Mouse (Mus musculus) liver, embryonic 12.5 days (tissue): Measurements from ENCODE around the gene Gata3. TPM values are rescaled to one million over a fixed set of nuclear protein-coding genes. Genes with fewer than 3 reads are reported as not detected.

Source experiments
- ATAC-seq: fragments of 200-750 bp; cut with Nextera tagmentation; 2 replicates; pipeline ENCODE4 v1.8.0; 2017; ENCODE audit warnings: moderate number of reproducible peaks, mild to moderate bottlenecking, moderate library complexity
- H3K27ac ChIP-seq: fragments of 300-500 bp; sonication (generic); 2 replicates; pipeline ENCODE4 v1.5.1; 2016; ENCODE audit warnings: mild to moderate bottlenecking
- H3K27me3 ChIP-seq: fragments of 300-500 bp; sonication (generic); replicated peaks from 2 replicates; pipeline ENCODE4 v1.6.1; 2016; ENCODE audit warnings: mild to moderate bottlenecking, moderate library complexity
- H3K36me3 ChIP-seq: fragments of 300-500 bp; sonication (generic); 2 replicates; pipeline ENCODE4 v1.6.1; 2016; ENCODE audit warnings: mild to moderate bottlenecking, moderate library complexity
- H3K4me1 ChIP-seq: fragments of 300-500 bp; sonication (generic); 2 replicates; pipeline ENCODE4 v1.6.1; 2016
- H3K4me2 ChIP-seq: fragments of 300-500 bp; sonication (generic); 2 replicates; pipeline ENCODE4 v1.6.1; 2016; ENCODE audit warnings: mild to moderate bottlenecking, moderate library complexity
- H3K4me3 ChIP-seq: fragments of 300-500 bp; sonication (generic); 2 replicates; pipeline ENCODE4 v1.5.1; 2016; ENCODE audit warnings: mild to moderate bottlenecking, moderate library complexity
- H3K9ac ChIP-seq: fragments of 300-500 bp; sonication (generic); 2 replicates; pipeline ENCODE4 v1.6.1; 2016; ENCODE audit warnings: mild to moderate bottlenecking, moderate library complexity
- H3K9me3 ChIP-seq: fragments of 300-500 bp; sonication (generic); replicated peaks from 2 replicates; pipeline ENCODE4 v1.6.1; 2016; ENCODE audit warnings: mild to moderate bottlenecking, moderate library complexity
- WGBS: fragments of 180-500 bp; shearing (Covaris S2); methylation state at CpG from one replicate; pipeline ENCODE4 v1.1.7; 2016; ENCODE audit not compliant: insufficient replicate concordance; 5-methylcytosine and 5-hydroxymethylcytosine counted together
- polyA plus RNA-seq: library from polyadenylated mRNA; unstranded; fragments of >200 nt; fragmentation: Nextera tagmentation; extraction: Ambion mirVana; gene quantifications from 2 replicates; pipeline ENCODE4 v1.2.1, GENCODE M21; 2016

Gene Gata3
- polyA plus RNA-seq, 1 experiment from 2014 or later: 2.1 TPM

DNA sequence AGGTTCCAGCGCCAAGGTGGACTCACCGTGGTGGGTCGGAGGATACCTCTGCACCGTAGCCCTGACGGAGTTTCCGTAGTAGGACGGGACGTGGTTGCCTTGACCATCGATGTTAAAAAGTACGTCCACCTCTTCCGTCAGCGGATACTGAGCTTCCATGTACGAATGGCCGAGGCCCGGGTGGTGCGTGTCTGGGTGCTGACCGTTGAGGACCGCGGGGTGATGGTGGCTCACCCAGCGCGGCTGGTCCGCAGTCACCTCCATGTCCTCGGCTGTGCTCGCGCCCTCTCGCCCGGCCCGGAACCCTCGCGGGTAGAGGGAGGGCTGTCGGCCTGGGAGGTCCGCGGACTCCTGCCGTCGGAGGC, 12.5 kb downstream of the Gata3 start:
- Histone ChIP-seq H3K4me2 (peak overlapping the region; percentile 85), H3K9ac (0 out of 2 replicates have a peak overlapping the region, but pooled peaks have one; percentile 46), H3K4me1 (peaks cover 30% of the 10 kb centered on the region; the same call in 1 of the 2 replicates), H3K36me3 (no peaks in the 10 kb centered on the region), H3K9me3 (no peaks in the 10 kb centered on the region), H3K27me3 (peaks cover 100% of the 10 kb centered on the region), H3K4me3 (peak overlapping the region; percentile 57), H3K27ac (no peak overlapping the region)
- ATAC-seq: no peak
- WGBS: under 1% methylated on average over 35 of the region's 35 CpGs

DNA sequence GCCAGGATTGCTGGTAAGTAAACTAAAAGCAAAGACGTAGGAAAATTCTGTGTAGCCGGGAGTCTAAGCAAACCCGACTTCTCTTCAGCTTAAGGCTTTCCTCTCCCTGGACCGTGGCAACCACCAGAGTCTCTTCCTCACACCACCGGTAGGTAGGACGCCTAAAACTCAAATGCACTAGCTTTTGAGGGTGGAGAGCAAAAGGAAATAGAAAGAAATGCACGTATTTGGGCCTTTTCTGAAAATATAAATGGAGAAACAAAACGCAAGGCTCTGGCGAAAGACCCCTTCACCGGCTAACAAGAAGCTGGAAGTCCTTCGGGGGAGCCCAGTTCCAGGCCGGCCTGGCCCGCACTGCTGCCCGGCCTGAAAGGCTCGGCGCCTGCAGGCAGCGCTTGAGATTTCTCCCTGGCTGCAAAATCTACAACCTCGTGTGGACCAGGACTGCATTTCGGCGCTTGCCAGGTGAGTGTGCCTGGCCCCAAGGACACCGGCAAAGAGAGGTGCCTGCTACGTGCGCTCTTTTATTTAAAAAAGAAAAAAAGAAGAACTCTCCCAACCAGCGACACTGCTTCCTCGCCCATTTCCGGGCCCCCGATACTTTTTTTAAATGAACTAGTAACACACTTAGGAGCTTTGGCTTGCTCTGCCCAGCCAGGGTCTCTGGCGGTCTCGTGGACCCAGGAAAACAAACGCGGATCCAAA, 13.1 kb downstream of the Gata3 start:
- Histone ChIP-seq H3K27ac (no peak overlapping the region), H3K4me2 (peak overlapping the region; percentile 85), H3K27me3 (peaks cover 100% of the 10 kb centered on the region), H3K4me3 (peak overlapping the region; percentile 57), H3K9me3 (no peaks in the 10 kb centered on the region), H3K9ac (peak overlapping the region; percentile 46; the same call in 1 of the 2 replicates), H3K4me1 (peaks cover 31% of the 10 kb centered on the region; the same call in 1 of the 2 replicates), H3K36me3 (no peaks in the 10 kb centered on the region)
- WGBS: 4% methylated on average over 31 of the region's 31 CpGs
- ATAC-seq: no peak

DNA sequence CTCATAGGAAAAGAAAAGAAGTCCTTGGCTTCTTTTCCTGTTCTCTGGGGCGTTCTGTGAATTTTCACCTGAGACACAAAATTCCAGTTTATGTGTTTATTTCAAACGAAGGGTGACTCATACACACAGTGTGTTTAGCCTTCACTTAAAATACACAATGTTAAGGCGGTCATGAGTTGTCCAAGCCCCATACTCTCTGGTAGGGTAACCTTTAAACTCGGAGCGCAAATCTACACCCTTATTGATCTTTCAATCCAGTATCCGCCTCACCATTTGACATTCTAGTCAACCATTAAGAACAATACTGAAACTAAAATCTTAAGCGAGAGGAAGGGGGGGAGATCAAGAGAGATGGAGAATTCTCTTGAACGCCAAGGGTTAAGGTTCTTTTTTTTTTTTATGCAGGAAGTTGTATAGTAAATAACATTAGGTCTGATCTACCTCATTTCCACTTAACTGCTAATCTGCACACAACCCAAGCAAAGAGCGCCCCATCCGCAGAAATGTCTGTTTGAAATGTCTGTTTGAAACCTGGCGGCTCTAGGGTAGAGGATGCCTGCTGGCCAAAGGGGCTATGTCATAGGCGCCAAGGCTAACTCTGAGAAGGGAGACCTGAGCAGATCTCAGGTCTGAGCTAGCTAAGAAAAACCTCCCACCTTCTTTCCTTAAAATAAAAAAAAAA, 14.0 kb downstream of the Gata3 start:
- Histone ChIP-seq H3K9ac (no peak overlapping the region), H3K4me2 (peak overlapping the region; percentile 85), H3K4me3 (peak overlapping the region; percentile 11; the same call in 1 of the 2 replicates), H3K27me3 (peaks cover 100% of the 10 kb centered on the region), H3K4me1 (peaks cover 31% of the 10 kb centered on the region; the same call in 1 of the 2 replicates), H3K9me3 (no peaks in the 10 kb centered on the region), H3K36me3 (no peaks in the 10 kb centered on the region), H3K27ac (no peak overlapping the region)
- ATAC-seq: no peak
- 40% methylated on average over 12 of the region's 12 CpGs for WGBS

DNA sequence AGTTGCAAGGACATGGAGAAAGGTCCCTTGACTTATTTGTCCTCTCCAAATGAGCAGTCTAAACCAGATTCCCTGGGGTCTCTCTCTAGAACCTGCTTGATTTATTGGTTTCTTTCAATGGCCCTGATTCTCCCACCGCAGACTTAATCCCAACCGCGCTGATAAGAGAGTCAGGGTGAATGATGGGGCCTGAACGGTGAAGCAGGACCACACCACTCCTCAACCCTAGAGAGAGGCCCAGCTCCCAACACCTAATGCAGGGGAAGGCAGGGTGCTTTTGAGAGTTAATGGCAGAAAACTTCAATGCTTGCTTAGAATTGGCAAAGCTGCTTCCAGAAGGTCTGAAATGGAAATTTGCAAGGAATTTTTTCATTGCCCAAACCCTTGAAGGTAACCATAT, 14.6 kb downstream of the Gata3 start:
- Histone ChIP-seq H3K4me3 (no peak overlapping the region), H3K4me1 (peaks cover 32% of the 10 kb centered on the region; the same call in 1 of the 2 replicates), H3K36me3 (no peaks in the 10 kb centered on the region), H3K4me2 (peak overlapping the region; percentile 11; the same call in 1 of the 2 replicates), H3K27ac (no peak overlapping the region), H3K27me3 (peaks cover 97% of the 10 kb centered on the region), H3K9ac (no peak overlapping the region), H3K9me3 (no peaks in the 10 kb centered on the region)
- 14% methylated on average over 4 of the region's 4 CpGs for WGBS
- no peak for ATAC-seq

DNA sequence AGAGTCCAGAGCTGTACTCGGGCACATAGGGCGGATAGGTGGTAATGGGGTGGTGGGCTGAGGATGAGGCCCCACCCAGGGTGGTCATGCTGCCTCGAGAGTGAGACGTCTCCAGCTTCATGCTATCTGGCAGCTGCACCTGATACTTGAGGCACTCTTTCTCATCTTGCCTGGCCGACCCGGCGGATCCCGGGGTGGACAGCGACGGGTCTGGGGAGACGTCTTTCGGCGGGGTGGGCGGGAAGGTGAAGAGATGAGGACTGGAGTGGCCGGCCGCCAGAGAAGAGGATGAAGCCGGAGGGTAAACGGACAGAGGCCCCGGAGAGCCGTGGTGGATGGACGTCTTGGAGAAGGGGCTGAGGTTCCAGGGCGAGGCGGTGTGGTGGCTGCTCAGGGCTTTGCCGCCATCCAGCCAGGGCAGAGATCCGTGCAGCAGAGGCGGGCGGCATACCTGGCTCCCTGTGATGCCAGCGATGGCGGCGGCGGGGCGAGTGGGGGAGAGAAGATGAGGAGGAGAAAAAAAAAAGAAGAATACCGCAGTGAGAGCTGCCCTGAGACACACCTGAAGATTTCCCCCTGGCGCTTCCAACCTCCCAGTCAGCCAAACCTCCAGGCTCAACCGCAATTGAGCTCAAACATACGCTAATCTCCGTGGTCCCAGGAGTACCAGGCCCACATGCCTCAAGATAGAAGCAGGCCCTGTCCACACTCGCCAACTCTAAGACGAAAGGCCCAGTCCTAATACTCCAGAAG, 15.2 kb downstream of the Gata3 start:
- no peak for ATAC-seq
- H3K4me3 ChIP-seq: no peak overlapping the region
- no peak overlapping the region for H3K27ac ChIP-seq
- H3K4me1 ChIP-seq: peaks cover 28% of the 10 kb centered on the region; the same call in 1 of the 2 replicates
- WGBS: 33% methylated on average over 39 of the region's 39 CpGs
- H3K27me3 ChIP-seq: peaks cover 97% of the 10 kb centered on the region
- no peak overlapping the region for H3K9ac ChIP-seq
- H3K9me3 ChIP-seq: no peaks in the 10 kb centered on the region
- H3K4me2 ChIP-seq: peak overlapping the region; percentile 11
- no peaks in the 10 kb centered on the region for H3K36me3 ChIP-seq

DNA sequence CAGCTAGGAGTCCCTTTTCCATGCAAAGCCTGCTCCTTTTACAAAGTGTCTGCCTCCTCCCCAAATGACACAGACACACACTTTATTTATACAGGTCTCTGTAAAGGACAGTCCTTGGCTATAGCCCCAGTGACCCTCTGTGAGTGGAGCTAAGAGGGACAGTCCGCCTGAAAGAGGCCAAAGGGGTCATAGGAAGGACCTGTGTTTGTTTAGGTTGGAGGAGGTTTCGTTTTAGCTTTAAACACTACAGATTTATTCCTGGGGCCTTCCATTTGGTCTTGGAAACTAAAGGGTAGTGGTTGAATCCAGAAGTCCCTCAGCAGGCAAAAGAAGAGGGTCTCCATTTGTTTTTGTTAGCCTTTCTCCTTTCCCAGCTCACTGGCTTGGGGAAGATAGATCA, 16.1 kb downstream of the Gata3 start:
- Histone ChIP-seq H3K9ac (no peak overlapping the region), H3K4me1 (peaks cover 27% of the 10 kb centered on the region; the same call in 1 of the 2 replicates), H3K4me3 (no peak overlapping the region)

DNA sequence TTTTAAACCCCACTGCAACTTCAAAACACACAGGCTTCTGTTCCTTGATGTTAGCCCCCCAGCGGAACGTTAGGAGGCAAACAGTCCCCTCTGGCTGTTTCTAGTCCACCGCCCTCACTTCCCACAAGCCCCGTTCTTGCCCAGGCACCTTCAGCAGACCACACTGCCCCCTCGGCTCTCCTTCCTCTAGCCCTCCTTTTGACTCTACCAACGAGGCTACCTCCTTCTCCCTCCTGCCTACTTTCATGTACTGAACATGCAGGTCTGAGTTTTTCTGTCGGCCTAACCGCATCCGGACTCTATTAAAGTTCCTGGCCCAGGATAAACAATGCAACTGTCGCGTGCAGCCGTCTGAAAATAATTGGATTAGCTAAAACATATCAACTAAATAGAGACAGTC, 17.2 kb downstream of the Gata3 start:
- H3K9ac ChIP-seq: no peak overlapping the region
- H3K4me2 ChIP-seq: 0 out of 2 replicates have a peak overlapping the region, but pooled peaks have one; percentile 7
- ATAC-seq: no peak
- H3K36me3 ChIP-seq: no peaks in the 10 kb centered on the region
- H3K27ac ChIP-seq: no peak overlapping the region
- H3K4me1 ChIP-seq: 0 out of 2 replicates have a peak, but pooled peaks cover 21% of the 10 kb centered on the region
- H3K9me3 ChIP-seq: no peaks in the 10 kb centered on the region
- H3K4me3 ChIP-seq: no peak overlapping the region
- H3K27me3 ChIP-seq: peaks cover 93% of the 10 kb centered on the region
- WGBS: 19% methylated on average over 12 of the region's 12 CpGs

More for the DNA sequence above, 16.1 kb downstream of the Gata3 start:
- Histone ChIP-seq H3K4me2 (no peak overlapping the region), H3K9me3 (no peaks in the 10 kb centered on the region), H3K27me3 (peaks cover 96% of the 10 kb centered on the region), H3K27ac (no peak overlapping the region), H3K36me3 (no peaks in the 10 kb centered on the region)
- ATAC-seq: no peak
- WGBS: 30% methylated on average over 2 of the region's 2 CpGs

DNA sequence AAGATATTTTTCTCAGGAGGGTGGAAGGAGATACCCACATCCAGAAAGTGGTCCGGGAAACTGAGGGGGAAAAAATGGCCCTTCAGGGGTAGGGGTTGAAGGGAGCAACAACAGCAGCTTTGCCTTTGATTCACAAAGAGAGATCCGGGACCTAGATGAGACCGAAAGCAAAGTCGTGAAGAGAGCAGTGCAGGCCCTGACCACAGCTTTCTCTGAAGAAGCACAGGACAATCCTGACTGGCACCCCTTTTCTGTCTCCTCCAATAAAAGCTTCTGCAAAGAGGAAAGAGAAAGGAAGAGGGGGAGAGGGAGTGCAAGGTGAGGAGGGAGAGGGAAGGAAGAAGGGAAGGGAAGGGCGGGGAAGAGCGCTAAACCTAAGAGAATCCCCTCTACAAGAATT, 18.0 kb downstream of the Gata3 start:
- Histone ChIP-seq H3K27me3 (peaks cover 86% of the 10 kb centered on the region), H3K36me3 (no peaks in the 10 kb centered on the region), H3K9me3 (no peaks in the 10 kb centered on the region), H3K27ac (no peak overlapping the region), H3K4me2 (no peak overlapping the region), H3K4me3 (no peak overlapping the region), H3K4me1 (0 out of 2 replicates have a peak, but pooled peaks cover 17% of the 10 kb centered on the region), H3K9ac (no peak overlapping the region)
- no peak for ATAC-seq
- 35% methylated on average over 6 of the region's 6 CpGs for WGBS

DNA sequence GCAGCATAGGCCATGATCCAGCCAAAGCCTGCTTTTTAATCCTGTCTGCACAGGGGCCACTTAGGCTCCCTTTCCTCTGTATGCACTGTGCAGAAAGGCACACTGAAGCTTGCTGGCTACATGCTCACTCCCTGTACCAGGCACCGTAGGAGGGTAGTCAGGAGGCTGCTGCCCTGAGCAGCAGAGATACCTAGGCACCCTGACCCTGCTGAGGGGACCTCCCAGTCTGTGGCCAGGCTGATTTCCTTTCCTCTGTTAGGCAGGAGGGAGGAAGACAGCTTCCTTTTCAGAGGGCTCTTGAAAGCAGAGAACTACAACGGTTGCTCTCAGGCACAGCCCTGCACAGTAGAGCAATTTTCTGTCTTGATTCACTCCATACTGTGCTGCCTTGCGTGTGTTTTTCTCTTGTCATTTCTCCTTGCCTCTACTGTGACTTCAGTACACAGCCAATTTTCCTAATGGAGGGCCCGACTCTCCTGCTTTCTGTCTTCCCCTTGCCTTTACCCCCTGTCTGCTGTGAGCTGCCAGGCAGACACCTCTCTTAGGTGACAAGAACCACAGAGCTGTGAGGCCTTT, 18.6 kb downstream of the Gata3 start:
- peak; percentile 44; the same call in 1 of the 2 replicates for ATAC-seq
- no peaks in the 10 kb centered on the region for H3K9me3 ChIP-seq
- no peak overlapping the region for H3K27ac ChIP-seq
- H3K36me3 ChIP-seq: no peaks in the 10 kb centered on the region
- no peak overlapping the region for H3K9ac ChIP-seq
- H3K4me2 ChIP-seq: no peak overlapping the region
- 0 out of 2 replicates have a peak, but pooled peaks cover 17% of the 10 kb centered on the region for H3K4me1 ChIP-seq
- peaks cover 80% of the 10 kb centered on the region for H3K27me3 ChIP-seq
- WGBS: 10% methylated on average over 4 of the region's 4 CpGs
- no peak overlapping the region for H3K4me3 ChIP-seq

DNA sequence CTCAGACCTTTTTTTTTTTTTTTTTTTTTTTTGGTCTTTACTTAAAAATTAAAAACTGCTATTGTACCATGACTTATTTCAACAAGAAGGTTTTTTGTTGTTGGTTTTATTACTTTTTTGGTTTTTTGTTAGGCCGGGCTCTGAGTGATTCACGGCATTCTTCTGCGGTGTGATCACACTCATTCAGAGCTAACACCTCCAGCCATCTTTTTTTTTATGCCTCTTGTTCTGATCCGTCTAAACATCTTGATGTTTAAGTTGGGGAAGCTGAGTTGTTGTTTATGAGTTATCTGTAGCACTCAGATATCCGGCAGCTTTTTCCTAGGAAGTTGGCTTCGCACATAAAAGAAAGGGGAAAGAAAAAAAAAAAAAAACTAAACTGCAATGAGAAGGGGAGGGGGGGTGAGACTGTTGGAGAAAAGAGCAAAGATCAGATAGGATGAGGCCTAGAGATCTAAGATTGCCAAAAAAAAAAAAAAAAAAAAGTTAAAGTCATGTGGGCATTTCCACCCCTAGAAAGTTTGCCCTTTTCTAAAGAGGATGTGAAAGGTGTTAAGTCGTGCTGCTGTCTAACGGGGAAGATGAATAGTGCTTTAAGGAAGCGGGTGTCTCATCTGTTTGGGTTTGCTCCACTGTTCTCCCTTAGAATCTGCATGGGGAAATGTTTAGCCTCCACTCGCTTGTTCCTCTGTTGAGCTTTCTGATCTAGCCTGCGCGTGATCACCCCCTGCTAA, 22.6 kb downstream of the Gata3 start:
- no peaks in the 10 kb centered on the region for H3K36me3 ChIP-seq
- H3K4me2 ChIP-seq: no peak overlapping the region
- H3K27me3 ChIP-seq: peaks cover 41% of the 10 kb centered on the region
- H3K4me3 ChIP-seq: no peak overlapping the region
- H3K9ac ChIP-seq: no peak overlapping the region
- no peak overlapping the region for H3K27ac ChIP-seq
- no peaks in the 10 kb centered on the region for H3K9me3 ChIP-seq
- no peak for ATAC-seq
- 36% methylated on average over 12 of the region's 12 CpGs for WGBS
- H3K4me1 ChIP-seq: 0 out of 2 replicates have a peak, but pooled peaks cover 13% of the 10 kb centered on the region

DNA sequence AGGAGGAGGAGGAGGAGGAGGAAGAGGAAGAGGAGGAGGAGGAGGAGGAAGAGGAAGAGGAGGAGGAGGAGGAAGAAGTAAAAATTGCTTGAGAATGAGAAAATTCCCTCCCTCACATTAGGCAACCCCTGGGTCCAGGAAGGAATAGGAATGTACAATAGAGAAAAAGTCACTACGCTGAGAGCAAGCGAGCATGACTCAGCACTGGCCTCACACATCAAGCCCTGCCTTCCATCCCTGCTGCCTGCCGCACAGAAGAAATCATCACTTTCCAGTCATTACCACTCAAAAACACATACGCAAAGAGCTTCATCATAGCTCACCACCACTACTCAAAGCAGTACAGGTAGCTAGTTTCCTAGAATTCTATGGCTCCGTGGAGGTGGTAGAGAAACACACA, 29.1 kb downstream of the Gata3 start:
- H3K27ac ChIP-seq: no peak overlapping the region
- 47% methylated on average over 5 of the region's 5 CpGs for WGBS
- H3K4me3 ChIP-seq: no peak overlapping the region
- no peaks in the 10 kb centered on the region; the same call in 1 of the 2 replicates for H3K36me3 ChIP-seq
- no peak overlapping the region for H3K9ac ChIP-seq
- ATAC-seq: no peak
- no peaks in the 10 kb centered on the region for H3K4me1 ChIP-seq
- H3K4me2 ChIP-seq: no peak overlapping the region
- H3K9me3 ChIP-seq: no peaks in the 10 kb centered on the region
- no peaks in the 10 kb centered on the region for H3K27me3 ChIP-seq
